Mouse (Mus musculus) olfactory bulb, adult 2 months (tissue): ENCODE measurements around the gene 4931409K22Rik. TPM values are rescaled to one million over a fixed set of nuclear protein-coding genes. Genes with fewer than 3 reads are reported as not detected.

Experiments
- H3K27ac ChIP-seq: fragments of 200-500 bp; 2 replicates; pipeline ENCODE4 v1.5.1; 2012; ENCODE audit warnings: low read depth, low read length; ENCODE audit not compliant: insufficient read depth
- H3K4me1 ChIP-seq: fragments of 200-500 bp; 2 replicates; pipeline ENCODE4 v1.6.1; 2012; ENCODE audit warnings: low read length; ENCODE audit not compliant: control insufficient read depth, insufficient read depth
- H3K4me3 ChIP-seq: fragments of 200-500 bp; 2 replicates; pipeline ENCODE4 v1.5.1; 2012; ENCODE audit warnings: mild to moderate bottlenecking, low read depth, low read length, moderate library complexity; ENCODE audit not compliant: insufficient read depth
- CTCF ChIP-seq: fragments of 200-500 bp; IDR thresholded peaks from 2 replicates; pipeline ENCODE4 v1.5.1; 2012; ENCODE audit warnings: low read depth, mild to moderate bottlenecking, low read length, moderate library complexity; ENCODE audit not compliant: insufficient read depth
- POLR2A ChIP-seq: fragments of 200-500 bp; IDR thresholded peaks from 2 replicates; pipeline ENCODE4 v1.6.1; 2012; ENCODE audit warnings: mild to moderate bottlenecking, low read depth, low read length, moderate library complexity; ENCODE audit not compliant: insufficient read depth
- WGBS: fragments of 180-500 bp; shearing (Covaris S2); methylation state at CpG from one replicate; pipeline ENCODE4 v1.1.7; 2018; 5-methylcytosine and 5-hydroxymethylcytosine counted together
- polyA plus RNA-seq: library from polyadenylated mRNA; stranded (reverse); fragments of >200 nt; gene quantifications from 2 replicates; pipeline ENCODE4 v1.2.4, GENCODE M21; 2012; ENCODE audit warnings: low replicate concordance; ENCODE audit not compliant: missing spikeins, insufficient read depth, insufficient read length

Gene 4931409K22Rik
- polyA plus RNA-seq, 1 experiment, result not detected

DNA sequence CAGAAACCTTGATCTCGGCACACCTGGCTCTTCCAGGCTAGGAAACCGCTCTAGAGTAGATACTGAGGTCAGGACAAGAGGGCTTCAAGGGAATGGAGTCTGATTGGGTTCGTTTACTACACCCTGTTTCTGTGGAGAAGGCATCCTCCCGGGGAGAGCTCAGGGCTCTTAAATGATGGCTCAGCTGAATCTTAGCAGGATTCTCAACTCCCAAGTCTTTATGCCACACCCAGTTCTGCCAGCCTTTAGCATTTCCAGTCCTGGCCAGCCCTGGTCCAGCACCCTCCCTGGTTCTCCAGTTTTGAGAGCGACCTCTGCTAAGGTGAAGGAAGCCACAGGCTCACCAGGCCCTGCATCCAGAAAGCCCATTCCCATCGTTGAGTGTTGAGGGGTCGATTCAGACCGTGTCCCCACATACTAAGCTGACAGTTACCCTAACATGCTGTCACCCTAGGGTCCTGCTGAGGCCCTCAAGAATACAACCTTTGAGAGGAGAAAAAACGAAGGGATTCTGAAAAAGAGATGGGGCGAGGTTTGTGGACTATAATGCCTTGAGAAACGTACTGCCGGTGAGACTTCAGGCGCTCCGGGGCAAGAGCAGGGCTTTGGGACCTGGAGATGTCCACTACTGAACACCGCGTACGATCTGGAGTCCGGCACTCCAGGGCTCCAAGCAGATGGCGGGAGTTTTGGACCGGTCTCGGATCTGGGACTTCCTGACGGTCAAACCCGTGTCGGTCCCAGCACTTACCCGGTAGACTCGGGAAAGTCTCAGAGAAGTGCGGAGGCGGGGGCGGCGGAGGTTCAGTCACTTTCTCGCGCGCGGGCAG lies 31.0 kb downstream of the 4931409K22Rik start:
- Histone ChIP-seq H3K4me3 (no peak overlapping the region; the same call in 1 of the 2 replicates), H3K4me1 (peaks cover 13% of the 10 kb centered on the region), H3K27ac (no peak overlapping the region)
- WGBS, result 7% methylated on average over 34 of the region's 34 CpGs
- TF ChIP-seq CTCF, result no peak
- no peak for TF ChIP-seq POLR2A

DNA sequence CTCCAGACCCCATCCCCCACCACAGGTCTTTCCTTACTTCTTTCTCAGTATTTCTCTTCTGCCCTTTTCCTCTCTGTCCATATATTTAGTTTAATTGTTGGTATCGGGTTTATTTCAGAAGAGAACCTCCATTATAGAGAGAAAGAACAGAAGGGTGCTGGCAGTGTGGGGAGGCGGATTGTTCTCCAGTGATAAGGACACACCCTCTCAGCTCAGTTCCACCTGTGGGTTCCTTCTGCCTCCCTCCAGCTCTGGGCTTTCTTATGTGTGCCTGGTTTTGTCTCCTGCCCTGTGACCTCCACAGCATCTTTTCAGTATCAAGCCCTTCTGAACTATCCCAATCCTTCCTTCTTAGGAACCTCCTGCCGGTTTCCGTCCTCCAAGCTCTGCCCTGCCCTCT lies 32.1 kb downstream of the 4931409K22Rik start:
- no peak overlapping the region for H3K27ac ChIP-seq
- no peak overlapping the region for H3K4me3 ChIP-seq
- WGBS, result 21% methylated on average over 4 of the region's 4 CpGs
- no peak for TF ChIP-seq CTCF
- TF ChIP-seq POLR2A, result no peak
- peaks cover 11% of the 10 kb centered on the region for H3K4me1 ChIP-seq

DNA sequence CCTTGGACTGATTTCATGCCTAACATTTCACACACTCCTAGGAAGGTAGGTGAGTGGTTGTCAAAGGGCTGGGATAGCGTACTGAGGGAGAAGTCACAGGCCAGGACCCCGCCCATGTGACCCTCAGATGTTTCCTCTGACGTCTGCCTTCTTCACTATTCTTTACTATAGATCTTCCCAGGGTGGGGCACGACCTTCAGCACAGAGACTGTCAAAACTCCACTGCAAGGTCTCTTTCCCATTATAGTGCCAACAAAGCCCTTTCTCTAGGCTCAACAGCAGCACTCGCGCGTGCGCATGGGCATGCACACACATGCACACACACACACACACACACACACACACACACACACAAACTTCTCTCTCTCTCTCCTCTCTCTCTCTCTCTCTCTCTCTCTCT lies 32.8 kb downstream of the 4931409K22Rik start:
- no peak overlapping the region for H3K27ac ChIP-seq
- TF ChIP-seq CTCF (no peak), POLR2A (no peak)
- H3K4me1 ChIP-seq, result peaks cover 11% of the 10 kb centered on the region
- H3K4me3 ChIP-seq, result no peak overlapping the region
- 65% methylated on average over 8 of the region's 8 CpGs for WGBS

DNA sequence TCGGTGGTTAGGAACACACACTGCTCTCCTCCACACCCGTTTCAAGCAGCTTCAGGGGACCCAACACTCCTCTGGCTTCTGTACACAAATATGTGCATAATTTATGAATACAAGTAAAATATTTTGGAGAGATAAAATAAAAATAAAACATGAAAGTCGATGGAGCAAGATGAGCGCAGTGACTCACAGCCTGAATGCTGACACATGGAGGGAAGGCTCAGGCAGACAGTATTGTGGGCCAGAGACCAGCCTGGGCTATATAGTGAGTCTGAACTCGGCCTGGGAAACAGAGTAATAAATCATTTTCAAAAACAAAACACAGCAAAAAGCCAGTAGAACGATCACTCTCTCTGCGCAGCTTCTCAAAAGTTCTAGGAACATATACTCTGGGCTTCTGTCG lies 35.2 kb downstream of the 4931409K22Rik start:
- WGBS, result 76% methylated on average over 8 of the region's 8 CpGs
- Histone ChIP-seq H3K4me3 (no peak overlapping the region), H3K4me1 (peaks cover 6% of the 10 kb centered on the region), H3K27ac (no peak overlapping the region)
- TF ChIP-seq CTCF, result no peak
- TF ChIP-seq POLR2A, result no peak

DNA sequence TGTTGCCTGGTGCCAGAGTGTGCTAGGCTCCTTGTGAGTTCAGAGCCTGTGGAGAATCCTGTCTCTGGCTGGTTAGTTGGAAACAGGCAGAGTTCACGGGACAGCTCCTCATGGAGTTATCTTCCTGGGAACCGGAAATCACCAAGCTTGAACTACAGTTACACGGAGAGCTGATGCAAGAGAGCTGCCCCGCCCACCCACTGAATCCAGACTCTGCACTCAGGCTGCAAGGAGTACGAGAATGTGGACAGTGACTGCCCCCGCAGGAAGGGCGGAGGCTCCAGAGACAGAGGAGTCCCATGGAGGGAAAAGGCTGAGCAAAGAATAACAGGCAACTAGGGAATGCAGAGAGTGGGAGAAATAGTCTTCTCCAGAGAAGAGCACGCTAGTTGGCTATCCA lies 44.3 kb downstream of the 4931409K22Rik start:
- 66% methylated on average over 8 of the region's 8 CpGs for WGBS
- TF ChIP-seq CTCF, result no peak
- no peak for TF ChIP-seq POLR2A
- H3K27ac ChIP-seq, result no peak overlapping the region
- H3K4me3 ChIP-seq, result no peak overlapping the region
- no peaks in the 10 kb centered on the region for H3K4me1 ChIP-seq

DNA sequence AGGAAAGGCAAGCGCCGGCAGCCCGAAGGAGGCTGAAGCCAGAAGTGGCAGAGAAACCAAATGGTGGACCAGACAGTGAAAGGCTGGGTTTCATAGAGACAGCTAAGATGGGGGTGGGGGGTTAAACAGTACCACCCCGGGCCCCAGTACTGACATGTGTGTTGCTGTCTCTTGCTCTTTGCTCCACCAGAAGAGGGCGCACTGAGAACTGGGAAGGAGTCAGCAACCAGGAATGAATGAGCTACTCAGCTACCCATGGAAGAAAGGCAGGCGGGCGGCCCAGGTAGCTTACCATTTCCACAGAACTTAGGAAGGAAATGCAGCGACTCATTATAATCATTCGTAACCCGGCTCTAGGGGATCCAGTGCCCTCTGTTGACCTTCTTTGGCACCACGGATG lies 46.0 kb downstream of the 4931409K22Rik start:
- H3K4me3 ChIP-seq, result no peak overlapping the region
- TF ChIP-seq CTCF (no peak), POLR2A (no peak)
- H3K4me1 ChIP-seq, result no peaks in the 10 kb centered on the region
- no peak overlapping the region for H3K27ac ChIP-seq
- WGBS, result 53% methylated on average over 11 of the region's 11 CpGs

DNA sequence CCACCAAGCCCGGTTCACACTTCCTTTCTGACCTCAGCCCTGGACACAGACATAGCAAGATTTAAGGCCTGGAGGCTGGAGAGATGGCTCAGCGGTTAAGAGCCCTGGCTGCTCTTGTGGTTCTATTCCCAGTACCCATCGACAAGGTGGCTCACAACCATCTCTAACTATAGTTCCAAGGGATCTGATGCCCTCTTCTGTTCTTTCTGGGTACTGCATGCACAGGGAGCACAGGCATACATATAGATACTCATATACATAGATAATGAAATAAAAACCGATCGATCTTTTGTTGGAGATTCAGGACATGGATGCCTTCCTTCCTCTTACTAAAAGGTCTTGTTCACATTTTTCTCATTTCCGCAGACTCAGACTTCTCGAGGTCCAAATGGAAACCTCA lies 48.2 kb downstream of the 4931409K22Rik start:
- WGBS, result 95% methylated on average over 7 of the region's 7 CpGs

DNA sequence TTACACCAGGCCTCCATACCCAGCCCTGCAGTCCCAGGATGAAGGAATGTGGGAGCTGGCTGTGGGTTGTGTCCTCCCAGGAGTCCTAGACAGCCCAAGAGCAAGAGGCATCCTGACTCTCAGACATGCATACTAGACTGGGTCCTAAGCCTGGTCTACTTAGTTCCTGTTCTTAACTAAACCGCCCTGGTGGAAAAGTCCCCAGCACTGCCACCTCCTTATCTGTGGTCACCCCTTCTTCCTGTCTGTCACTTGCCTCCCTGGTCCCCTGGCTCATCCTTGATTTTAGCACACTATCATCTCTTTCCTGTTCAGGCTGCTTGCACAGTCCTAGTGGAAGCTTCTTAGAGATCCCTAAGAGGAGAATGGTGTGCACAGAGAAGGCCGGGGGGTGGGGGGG lies 51.1 kb downstream of the 4931409K22Rik start:
- H3K4me3 ChIP-seq, result no peak overlapping the region
- WGBS, result 39% methylated on average over 2 of the region's 2 CpGs
- no peaks in the 10 kb centered on the region for H3K4me1 ChIP-seq
- H3K27ac ChIP-seq, result no peak overlapping the region
- TF ChIP-seq CTCF (no peak), POLR2A (no peak)

More for the DNA sequence above, 48.2 kb downstream of the 4931409K22Rik start:
- Histone ChIP-seq H3K27ac (no peak overlapping the region), H3K4me3 (no peak overlapping the region), H3K4me1 (no peaks in the 10 kb centered on the region)
- TF ChIP-seq CTCF (no peak), POLR2A (no peak)

DNA sequence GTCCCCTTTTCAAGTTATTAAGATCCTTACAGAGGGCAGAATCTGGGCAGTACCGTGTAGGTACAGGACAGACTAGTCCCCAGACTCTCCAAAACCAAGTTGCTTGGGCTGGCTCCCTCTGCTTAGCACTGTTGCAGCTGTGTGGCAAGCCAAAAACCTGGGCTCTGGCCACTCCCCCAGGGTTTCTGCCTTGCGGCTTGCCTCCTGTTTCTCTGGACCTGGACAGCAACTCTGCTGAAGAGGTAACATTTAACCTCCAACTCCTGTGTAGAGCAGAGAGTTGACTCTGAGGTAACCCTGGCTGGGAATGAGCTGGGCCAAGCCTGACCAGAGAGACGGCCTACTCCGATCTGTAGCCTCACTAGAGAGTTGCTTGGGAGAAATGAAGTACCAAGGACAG lies 53.8 kb downstream of the 4931409K22Rik start:
- 91% methylated on average over 4 of the region's 4 CpGs for WGBS
- Histone ChIP-seq H3K4me3 (no peak overlapping the region), H3K4me1 (peaks cover 14% of the 10 kb centered on the region), H3K27ac (no peak overlapping the region)
- TF ChIP-seq CTCF (no peak), POLR2A (no peak)
